Mouse (Mus musculus): ENCODE data around the gene Akap7. TPM values are rescaled to one million over a fixed set of nuclear protein-coding genes. Genes with fewer than 3 reads are reported as not detected.

Gene Akap7
- total and polyA plus RNA-seq, 2 experiments from 2014 or later: 32.4 to 47.6 TPM

- Histone ChIP-seq H3K9ac (replicated peaks; ENCODE audit: low read depth, low read length) (no peak overlapping the region), H3K4me2 (ENCODE audit: low read depth, low read length) (peak overlapping the region; percentile 44), H3K36me3 (replicated peaks; ENCODE audit: control insufficient read depth, insufficient read depth, low read length) (no peaks in the 10 kb centered on the region), H3K4me3 (ENCODE audit: low read depth, low read length) (peak overlapping the region; percentile 24; the same call in 1 of the 2 replicates), H3K4me1 (ENCODE audit: control insufficient read depth, insufficient read depth) (peaks cover 15% of the 10 kb centered on the region; the same call in 1 of the 2 replicates), H3K27ac (ENCODE audit: low read depth) (no peak overlapping the region), H3K27me3 (ENCODE audit: control insufficient read depth, insufficient read depth, low read length) (no peaks in the 10 kb centered on the region), H3K9me3 (replicated peaks; ENCODE audit: control insufficient read depth, low read length) (no peaks in the 10 kb centered on the region)
- 45% methylated on average over 18 of the region's 18 CpGs for WGBS
- DNase-seq (ENCODE audit: low spot score) (no peak), ATAC-seq (ENCODE audit: insufficient read depth, low read depth) (no peak)
- TF ChIP-seq CTCF (IDR thresholded peaks at IDR 0.05; ENCODE audit: low read depth) (no peak), EP300 (IDR thresholded peaks at IDR 0.05; ENCODE audit: low read depth) (no peak)
Measured at GRCm38 (mm10) chr10:25144787-25145761, 162.6 kb downstream of the Akap7 start.

GRCm38 (mm10) chr10:25141781-25142180, 165.9 kb downstream of the Akap7 start:
- H3K4me1 ChIP-seq (ENCODE audit: control insufficient read depth, insufficient read depth): peaks cover 15% of the 10 kb centered on the region; the same call in 1 of the 2 replicates
- H3K4me2 ChIP-seq (ENCODE audit: low read depth, low read length): no peak overlapping the region
- no peak for ATAC-seq (ENCODE audit: insufficient read depth, low read depth)
- 22% methylated on average over 1 of the region's 1 CpGs for WGBS
- H3K27ac ChIP-seq (ENCODE audit: low read depth): no peak overlapping the region
- no peak overlapping the region for H3K4me3 ChIP-seq (ENCODE audit: low read depth, low read length)
- H3K27me3 ChIP-seq (ENCODE audit: control insufficient read depth, insufficient read depth, low read length): no peaks in the 10 kb centered on the region
- TF ChIP-seq CTCF (IDR thresholded peaks at IDR 0.05; ENCODE audit: low read depth) (no peak), EP300 (IDR thresholded peaks at IDR 0.05; ENCODE audit: low read depth) (no peak)
- H3K9ac ChIP-seq (replicated peaks; ENCODE audit: low read depth, low read length): no peak overlapping the region
- DNase-seq (ENCODE audit: low spot score): no peak
- H3K9me3 ChIP-seq (replicated peaks; ENCODE audit: control insufficient read depth, low read length): peaks cover 8% of the 10 kb centered on the region; the same call in 1 of the 2 replicates
- H3K36me3 ChIP-seq (replicated peaks; ENCODE audit: control insufficient read depth, insufficient read depth, low read length): no peaks in the 10 kb centered on the region

- Histone ChIP-seq H3K27ac (ENCODE audit: low read depth) (no peak overlapping the region), H3K9me3 (replicated peaks; ENCODE audit: control insufficient read depth, low read length) (peaks cover 8% of the 10 kb centered on the region; the same call in 1 of the 2 replicates), H3K9ac (replicated peaks; ENCODE audit: low read depth, low read length) (no peak overlapping the region), H3K4me3 (ENCODE audit: low read depth, low read length) (no peak overlapping the region; the same call in 1 of the 2 replicates), H3K4me1 (ENCODE audit: control insufficient read depth, insufficient read depth) (peaks cover 15% of the 10 kb centered on the region; the same call in 1 of the 2 replicates), H3K27me3 (ENCODE audit: control insufficient read depth, insufficient read depth, low read length) (no peaks in the 10 kb centered on the region), H3K36me3 (replicated peaks; ENCODE audit: control insufficient read depth, insufficient read depth, low read length) (no peaks in the 10 kb centered on the region), H3K4me2 (ENCODE audit: low read depth, low read length) (0 out of 2 replicates have a peak overlapping the region, but pooled peaks have one; percentile 6)
- ATAC-seq (ENCODE audit: insufficient read depth, low read depth): peak; percentile 86
- TF ChIP-seq CTCF (IDR thresholded peaks at IDR 0.05; ENCODE audit: low read depth) (no peak), EP300 (IDR thresholded peaks at IDR 0.05; ENCODE audit: low read depth) (no peak)
- peak; percentile 20 for DNase-seq (ENCODE audit: low spot score)
- 27% methylated on average over 14 of the region's 14 CpGs for WGBS
Measured at GRCm38 (mm10) chr10:25140155-25140755, 167.4 kb downstream of the Akap7 start.

- no peak overlapping the region for H3K4me3 ChIP-seq (ENCODE audit: low read depth, low read length)
- no peak for TF ChIP-seq CTCF (IDR thresholded peaks at IDR 0.05; ENCODE audit: low read depth)
- no peak for TF ChIP-seq EP300 (IDR thresholded peaks at IDR 0.05; ENCODE audit: low read depth)
- no peaks in the 10 kb centered on the region for H3K4me1 ChIP-seq (ENCODE audit: control insufficient read depth, insufficient read depth)
- no peak overlapping the region for H3K9ac ChIP-seq (replicated peaks; ENCODE audit: low read depth, low read length)
- ATAC-seq (ENCODE audit: insufficient read depth, low read depth) (no peak), DNase-seq (ENCODE audit: low spot score) (no peak)
- H3K27ac ChIP-seq (ENCODE audit: low read depth): no peak overlapping the region
- H3K9me3 ChIP-seq (replicated peaks; ENCODE audit: control insufficient read depth, low read length): 0 out of 2 replicates have a peak, but pooled peaks cover under 1% of the 10 kb centered on the region
- no peak overlapping the region for H3K4me2 ChIP-seq (ENCODE audit: low read depth, low read length)
- WGBS: 65% methylated on average over 1 of the region's 1 CpGs
- no peaks in the 10 kb centered on the region for H3K36me3 ChIP-seq (replicated peaks; ENCODE audit: control insufficient read depth, insufficient read depth, low read length)
- H3K27me3 ChIP-seq (ENCODE audit: control insufficient read depth, insufficient read depth, low read length): no peaks in the 10 kb centered on the region
Measured at GRCm38 (mm10) chr10:25133581-25133980, 174.1 kb downstream of the Akap7 start.

GRCm38 (mm10) chr10:25128455-25128863, 179.2 kb downstream of the Akap7 start:
- ATAC-seq (ENCODE audit: insufficient read depth, low read depth): no peak
- 74% methylated on average over 5 of the region's 5 CpGs for WGBS

More at GRCm38 (mm10) chr10:25128455-25128863, 179.2 kb downstream of the Akap7 start:
- H3K4me3 ChIP-seq (ENCODE audit: low read depth, low read length): no peak overlapping the region
- no peak overlapping the region for H3K9ac ChIP-seq (replicated peaks; ENCODE audit: low read depth, low read length)
- no peak overlapping the region for H3K27ac ChIP-seq (ENCODE audit: low read depth)
- no peaks in the 10 kb centered on the region for H3K36me3 ChIP-seq (replicated peaks; ENCODE audit: control insufficient read depth, insufficient read depth, low read length)
- no peaks in the 10 kb centered on the region for H3K27me3 ChIP-seq (ENCODE audit: control insufficient read depth, insufficient read depth, low read length)
- H3K4me2 ChIP-seq (ENCODE audit: low read depth, low read length): no peak overlapping the region
- DNase-seq (ENCODE audit: low spot score): no peak
- no peaks in the 10 kb centered on the region for H3K9me3 ChIP-seq (replicated peaks; ENCODE audit: control insufficient read depth, low read length)
- TF ChIP-seq CTCF (IDR thresholded peaks at IDR 0.05; ENCODE audit: low read depth) (no peak), EP300 (IDR thresholded peaks at IDR 0.05; ENCODE audit: low read depth) (no peak)
- no peaks in the 10 kb centered on the region for H3K4me1 ChIP-seq (ENCODE audit: control insufficient read depth, insufficient read depth)

Measured in heart, postnatal 0 days (tissue).